Mouse (Mus musculus) monocyte, adult 59 days (primary cell): ENCODE results near the gene Trio. TPM values are rescaled to one million over a fixed set of nuclear protein-coding genes. Genes with fewer than 3 reads are reported as not detected.

ENCODE experiments used
- total RNA-seq, 2 experiments: library from RNA; stranded (reverse); gene quantifications; one replicate each; pipeline ENCODE4 v1.2.4; 2023

Gene Trio
- 10 to 100 TPM; 92.2 to 93.1 TPM for total RNA-seq

GRCm38 (mm10) chr15:28025447-28026166, at the start of gene Trio:
Gene Trio, minus strand, starts transcription at chr15:28025848.

GRCm38 (mm10) chr15:27681419-27682187, 344.0 kb downstream of the Trio start, which contains the start of gene Otulinl:
Gene Otulinl, minus strand, starts transcription at chr15:27681579.

Other genes with a start within 250 kb of the Trio start
- gene Dnah5, start 177.9 kb upstream of the Trio start, total RNA-seq, result not detected